Mouse (Mus musculus) lung, postnatal 4 days (tissue): ENCODE measurements around the gene Olfr846.

Experiments
- DNase-seq, 2 experiments: peaks; one replicate each; pipeline ENCODE4 v3.0.0; 2021

The Olfr846 gene

DNA sequence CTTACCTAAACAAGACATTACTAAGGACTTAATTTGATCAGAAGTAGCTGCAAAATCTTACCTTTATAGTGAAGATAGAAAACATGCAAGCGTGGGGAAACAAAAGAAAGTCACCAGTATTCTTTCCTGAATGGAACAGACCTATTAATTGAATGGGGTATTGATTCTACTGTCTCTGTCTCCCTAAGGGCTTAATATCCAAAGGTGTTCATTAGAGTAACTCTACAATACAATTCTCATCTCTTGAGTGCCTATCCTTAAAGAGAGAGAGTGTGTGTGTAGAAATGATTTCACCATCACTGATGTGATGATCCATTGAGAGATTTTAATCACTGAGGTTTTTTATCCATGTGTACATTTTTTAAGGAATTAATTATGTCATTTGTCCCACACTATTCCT, at the start of gene Olfr846:
TSS of gene Olfr846 (minus strand) at position 101 of the 400 bp plus-strand sequence.
- DNase-seq, result no peak

DNA sequence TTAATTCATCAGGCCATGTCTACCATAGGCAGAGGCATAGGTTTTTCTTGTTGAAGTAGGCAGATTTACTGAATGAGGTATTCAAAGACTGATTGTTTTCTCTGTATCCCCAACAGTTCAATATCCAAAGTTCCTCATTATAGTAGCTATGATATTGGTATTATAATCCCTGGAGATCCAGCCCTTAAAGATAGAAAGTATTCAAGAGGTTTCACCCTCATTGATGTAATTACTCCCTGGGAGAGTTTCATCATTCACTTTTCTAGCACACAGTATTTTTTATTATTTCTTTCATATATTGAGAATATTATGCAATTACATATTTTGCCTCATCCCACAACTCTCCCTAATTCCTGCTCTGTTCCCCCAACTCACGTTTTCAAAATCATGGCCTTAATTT, 14.8 kb upstream of the Olfr846 start, which contains the start of gene Olfr847:
TSS of gene Olfr847 (minus strand) at position 101 of the 400 bp plus-strand sequence.
- DNase-seq, result no peak

GRCm38 (mm10) chr9:19336157-19336556, 27.6 kb downstream of the Olfr846 start, which contains the start of gene Olfr845:
Gene Olfr845, plus strand, starts transcription at chr9:19336457.
- no peak for DNase-seq

DNA sequence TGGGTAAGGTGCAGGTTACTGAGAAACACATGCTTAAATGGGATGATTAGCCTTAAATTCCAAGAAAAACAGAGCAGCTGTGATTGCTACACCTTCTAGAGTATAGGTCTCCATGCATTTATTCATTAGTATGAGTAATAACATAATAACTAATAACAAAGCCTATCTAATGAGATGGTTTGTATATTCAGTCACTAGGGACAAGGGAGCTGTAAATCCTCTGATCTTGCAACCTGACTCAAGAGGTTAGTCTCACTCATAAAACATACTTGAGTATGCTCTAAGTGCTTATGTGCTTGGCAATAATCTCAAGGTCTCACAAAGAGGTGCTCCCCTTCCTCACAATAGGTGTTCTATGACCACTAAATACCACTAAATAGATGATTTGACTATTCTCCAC, 47.8 kb downstream of the Olfr846 start, which contains the start of gene Olfr844:
TSS of gene Olfr844 (plus strand) at position 301 of the 400 bp plus-strand sequence.
- DNase-seq, result no peak
